Mouse (Mus musculus) B cell, adult 2 months (primary cell): ENCODE measurements around the gene Olfr1148.

Source experiments
- DNase-seq, 2 experiments: peaks; one replicate each; pipeline ENCODE4 v3.0.0; 2022

The Olfr1148 gene

GRCm38 (mm10) chr2:87830233-87830632 is at the start of gene Olfr1148:
Gene Olfr1148 (plus strand): TSS chr2:87830533.
- no peak for DNase-seq

GRCm38 (mm10) chr2:87800292-87800691 is 30.0 kb upstream of the Olfr1148 start, which contains the start of gene Olfr1143:
Gene Olfr1143 (plus strand): TSS chr2:87800592.
- DNase-seq = no peak

DNA sequence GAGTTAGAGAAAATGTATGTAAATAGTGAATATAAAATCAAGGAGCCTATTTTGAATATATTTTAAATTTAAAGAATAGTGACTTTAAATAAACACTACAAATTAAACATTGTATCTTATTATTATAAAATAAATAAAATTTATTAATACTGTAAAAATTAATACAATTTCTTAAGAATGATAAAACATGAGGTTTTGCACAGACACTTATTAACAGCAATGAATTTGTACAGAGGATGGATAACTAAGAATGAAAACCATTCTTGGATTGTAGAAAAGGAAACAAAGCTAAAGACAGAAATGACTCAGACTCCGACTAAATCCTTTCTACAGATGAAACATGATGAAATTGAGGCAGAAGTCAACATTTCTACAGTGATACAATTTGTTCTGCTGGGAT is 20.8 kb upstream of the Olfr1148 start, which contains the start of gene Olfr1145:
TSS of gene Olfr1145 (plus strand) at position 301 of the 400 bp plus-strand sequence.
- no peak for DNase-seq

DNA sequence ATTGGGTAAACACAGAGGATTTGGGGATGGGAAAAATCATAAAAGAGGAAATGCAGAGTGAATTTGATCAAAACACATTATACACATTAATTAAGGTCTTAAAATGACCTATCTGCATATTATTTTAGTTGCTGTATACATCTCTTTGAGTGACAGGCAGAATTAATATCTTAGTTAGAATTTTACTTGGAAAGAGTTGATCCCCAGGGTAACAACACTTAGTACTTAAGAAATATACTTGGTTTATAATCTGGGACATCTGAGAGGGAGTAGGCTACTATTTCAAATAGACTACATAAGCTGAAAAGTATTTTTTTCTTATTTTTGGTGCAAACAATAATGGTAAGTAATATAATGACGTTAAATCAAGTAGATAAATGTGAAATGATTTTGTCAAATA is 13.4 kb downstream of the Olfr1148 start, which contains the start of gene Olfr1150-ps1:
TSS of gene Olfr1150-ps1 (plus strand) at position 301 of the 400 bp plus-strand sequence.
- no peak for DNase-seq

GRCm38 (mm10) chr2:87855562-87855961 is 25.2 kb downstream of the Olfr1148 start, which contains the start of gene Olfr1151:
Gene Olfr1151 (plus strand): TSS chr2:87855862.
- no peak for DNase-seq

DNA sequence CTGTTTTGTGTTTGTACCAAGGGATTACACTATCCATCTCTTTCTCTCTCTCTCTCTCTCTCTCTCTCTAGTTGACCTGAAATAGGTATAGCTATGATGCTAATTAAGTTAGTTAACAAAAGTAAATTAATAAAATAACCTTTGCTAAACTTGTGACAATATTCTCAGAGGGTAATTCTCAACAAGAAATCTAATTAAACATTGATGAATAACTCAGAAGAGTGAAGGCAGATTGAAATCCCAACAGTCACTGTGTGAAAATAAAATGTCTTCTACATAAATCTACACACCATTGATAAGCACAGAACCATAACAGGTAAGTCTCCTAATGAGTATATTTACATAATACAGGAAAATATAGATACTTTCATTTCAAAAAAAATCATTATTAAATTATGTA is 35.9 kb downstream of the Olfr1148 start, which contains the start of gene Olfr1152:
TSS of gene Olfr1152 (plus strand) at position 301 of the 400 bp plus-strand sequence.
- DNase-seq = no peak
